Mouse (Mus musculus) splenic B cell, adult 2 months (primary cell): ENCODE data around the gene Il33.
"Not testable (repeated sequence)": the region's sequence is repeated elsewhere in the genome, so short reads cannot be mapped to it uniquely, and the experiment has no call there.

Experiments
- DNase-seq: peaks from one replicate; pipeline ENCODE4 v3.0.0-alpha.2; 2011; ENCODE audit warnings: low read depth, low spot score
- H3K27me3 ChIP-seq: 2 replicates; pipeline ENCODE4 v1.6.1; 2012; ENCODE audit warnings: mild to moderate bottlenecking, low read length, moderate library complexity, mixed read lengths; ENCODE audit not compliant: control insufficient read depth, poor library complexity, insufficient read depth, severe bottlenecking
- H3K36me3 ChIP-seq: 2 replicates; pipeline ENCODE4 v1.6.1; 2012; ENCODE audit warnings: mild to moderate bottlenecking, low read length, moderate library complexity, mixed read lengths; ENCODE audit not compliant: control insufficient read depth, poor library complexity, insufficient read depth, severe bottlenecking

The Il33 gene

DNA sequence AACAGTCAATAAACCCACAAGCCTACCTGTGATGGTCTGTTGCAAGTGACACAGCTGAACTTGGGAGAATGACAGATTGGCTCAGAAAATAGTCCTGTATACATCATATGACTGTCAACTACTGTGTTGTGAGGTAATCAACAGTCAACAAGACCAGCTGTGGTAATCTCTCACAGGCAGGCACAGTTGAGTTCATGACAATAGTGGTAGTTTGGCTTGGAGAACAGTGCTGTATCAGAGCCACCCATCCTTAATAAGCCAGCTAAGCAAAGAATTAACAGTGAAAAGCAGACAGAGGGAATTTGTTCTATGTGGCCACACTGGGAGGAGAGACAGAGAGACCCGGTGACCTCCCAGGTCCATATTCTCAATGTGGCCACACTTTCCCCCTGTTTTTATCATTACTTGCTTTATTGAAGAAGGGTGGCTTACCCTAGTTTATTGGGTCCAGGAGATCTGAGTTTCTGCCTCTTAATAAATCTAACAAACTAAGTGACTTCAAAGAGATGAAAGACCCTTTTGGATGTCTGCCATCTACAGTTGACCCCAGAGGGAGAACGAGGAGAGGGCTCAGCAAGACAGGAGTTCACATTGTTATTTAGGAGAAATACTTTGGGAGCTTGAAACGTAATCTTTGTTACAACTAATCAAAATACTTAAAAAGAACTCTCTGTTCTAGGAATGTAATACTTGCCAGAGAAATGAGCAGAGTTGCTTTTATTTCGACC lies 22.4 kb upstream of the Il33 start:
- DNase-seq, result no peak
- H3K27me3 ChIP-seq, result no peaks in the 10 kb centered on the region
- H3K36me3 ChIP-seq, result no peaks in the 10 kb centered on the region

DNA sequence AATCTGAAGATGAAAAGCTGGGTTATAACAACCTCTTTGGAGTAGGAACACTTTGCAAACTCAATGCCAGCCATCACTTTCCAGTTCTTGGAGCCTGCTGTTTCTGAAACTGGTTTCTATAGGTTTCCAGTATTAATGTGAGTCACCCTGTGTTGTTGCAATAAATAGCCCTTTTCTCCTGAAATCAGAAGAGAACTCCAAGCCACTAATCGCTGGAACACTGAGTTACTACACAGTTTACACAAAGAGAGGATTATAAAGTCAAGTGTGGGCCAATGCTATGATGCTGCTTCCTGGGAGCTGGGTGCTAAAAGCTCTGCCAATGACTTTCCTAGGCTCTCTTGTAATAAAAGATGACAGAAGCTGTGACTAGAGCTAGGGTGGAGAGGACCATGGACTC lies 19.0 kb upstream of the Il33 start:
- no peak for DNase-seq
- no peaks in the 10 kb centered on the region for H3K36me3 ChIP-seq
- no peaks in the 10 kb centered on the region for H3K27me3 ChIP-seq

DNA sequence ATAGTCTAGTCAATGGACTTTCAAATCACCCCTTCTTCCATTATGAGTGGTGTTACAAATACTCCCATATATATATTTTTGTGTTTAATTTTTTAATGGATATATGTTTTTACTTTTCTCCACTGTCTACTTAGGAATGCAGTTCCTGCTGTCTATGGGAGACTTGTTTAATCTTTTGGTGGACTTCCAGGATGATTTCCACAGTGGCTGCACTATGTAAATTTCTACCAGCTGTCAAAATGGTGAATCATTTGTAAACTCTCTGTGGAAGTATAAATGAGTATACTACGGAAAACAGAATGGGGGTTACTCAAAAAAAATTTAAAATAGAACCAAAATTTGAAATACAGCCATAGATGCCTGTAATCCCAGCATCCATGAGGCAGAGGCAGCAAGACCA lies 15.7 kb upstream of the Il33 start:
- no peak for DNase-seq
- H3K27me3 ChIP-seq, result no peaks in the 10 kb centered on the region
- H3K36me3 ChIP-seq, result no peaks in the 10 kb centered on the region

DNA sequence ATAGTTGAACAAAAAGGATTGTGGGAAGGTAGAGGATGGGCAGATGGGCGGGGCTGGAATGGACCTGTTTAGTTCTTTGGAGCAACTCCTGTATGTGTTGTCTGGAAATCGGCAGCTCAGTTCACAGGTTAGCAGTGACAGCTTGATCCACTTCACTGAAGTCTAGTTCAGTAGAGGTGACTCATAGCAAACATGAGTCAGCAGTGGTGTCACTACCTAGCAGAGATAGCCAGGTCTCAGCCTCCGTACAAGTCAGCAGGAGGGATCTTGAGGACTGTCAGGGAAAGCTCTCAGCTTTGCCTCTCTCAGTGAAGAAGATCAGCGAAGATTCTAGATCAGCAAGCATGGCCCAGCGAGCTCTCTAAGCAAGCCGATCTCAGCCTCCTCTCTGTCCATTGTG lies 13.0 kb upstream of the Il33 start:
- no peaks in the 10 kb centered on the region for H3K27me3 ChIP-seq
- no peak for DNase-seq
- H3K36me3 ChIP-seq, result no peaks in the 10 kb centered on the region

DNA sequence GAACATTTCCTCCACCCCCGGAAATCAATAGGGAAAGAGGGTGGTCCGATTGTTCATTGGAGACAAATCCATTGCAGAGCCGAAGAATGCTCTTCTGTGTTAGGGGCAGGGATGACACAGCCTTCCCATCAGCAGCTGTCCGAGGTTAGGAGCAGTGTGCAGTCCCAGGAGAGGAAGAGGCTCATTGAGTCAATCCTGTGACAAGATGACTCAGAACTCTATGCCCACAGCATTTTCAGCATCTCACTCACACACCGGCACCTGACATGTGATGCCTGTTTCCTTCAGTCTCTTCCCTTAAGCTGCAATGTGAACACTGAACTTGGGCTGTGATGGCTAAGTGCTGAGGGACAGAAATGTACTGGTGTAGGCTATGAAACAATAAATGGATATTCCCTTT lies 7.5 kb upstream of the Il33 start:
- DNase-seq, result no peak
- Histone ChIP-seq H3K27me3 (no peaks in the 10 kb centered on the region), H3K36me3 (no peaks in the 10 kb centered on the region)

DNA sequence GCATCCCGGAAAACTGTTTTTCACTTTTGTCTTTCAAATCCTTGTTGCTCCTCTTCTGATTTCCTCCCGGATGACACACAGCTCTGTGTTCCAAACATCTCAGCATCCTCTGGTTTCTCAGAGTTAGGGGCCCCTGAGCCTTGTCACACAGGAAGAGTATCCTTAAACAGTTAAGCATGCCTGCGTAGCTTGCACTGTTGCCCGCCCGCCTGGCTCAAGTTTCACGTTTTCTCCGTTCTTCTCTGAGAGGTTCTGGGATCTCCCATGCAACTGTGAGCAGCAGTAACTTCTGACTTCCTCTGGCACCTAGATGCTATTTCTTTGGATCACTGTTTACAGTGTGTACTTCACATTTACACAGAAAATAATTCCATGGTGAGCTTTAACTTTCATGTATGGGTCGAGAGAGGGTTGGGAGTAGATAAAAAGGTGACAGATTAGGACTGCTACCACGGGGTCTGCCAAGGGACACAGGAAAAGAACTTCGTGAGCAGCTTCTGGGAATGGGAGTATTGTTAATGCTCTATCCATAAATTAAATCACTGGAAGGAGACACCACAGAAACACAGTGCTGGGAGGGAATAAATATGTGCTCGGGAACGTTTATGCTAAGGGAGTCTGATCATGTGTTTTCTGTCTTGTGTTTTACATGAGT lies 1.3 kb downstream of the Il33 start:
- no peak for DNase-seq
- no peaks in the 10 kb centered on the region for H3K36me3 ChIP-seq

DNA sequence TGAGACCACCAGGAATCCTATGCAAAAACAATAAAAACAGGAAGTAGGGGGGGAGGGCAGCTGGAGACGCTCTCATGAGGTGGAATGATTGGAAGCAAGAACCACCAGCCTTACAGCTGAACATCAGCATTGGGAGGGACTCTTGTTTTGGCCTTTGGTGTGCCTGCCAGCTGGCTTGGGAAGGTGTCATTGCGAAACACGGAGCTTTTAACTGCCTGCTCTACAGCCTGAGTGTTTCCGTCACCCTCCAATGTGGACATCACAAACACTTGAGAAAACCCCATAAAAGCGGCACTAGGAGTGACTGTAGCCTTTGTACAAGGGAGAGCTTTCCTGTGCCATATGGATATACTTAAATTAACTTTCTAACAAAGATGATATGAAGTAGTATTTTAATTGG lies 5.4 kb downstream of the Il33 start:
- DNase-seq, result no peak
- Histone ChIP-seq H3K27me3 (no peaks in the 10 kb centered on the region), H3K36me3 (no peaks in the 10 kb centered on the region)

More for the DNA sequence above, 1.3 kb downstream of the Il33 start:
- H3K27me3 ChIP-seq, result no peaks in the 10 kb centered on the region

DNA sequence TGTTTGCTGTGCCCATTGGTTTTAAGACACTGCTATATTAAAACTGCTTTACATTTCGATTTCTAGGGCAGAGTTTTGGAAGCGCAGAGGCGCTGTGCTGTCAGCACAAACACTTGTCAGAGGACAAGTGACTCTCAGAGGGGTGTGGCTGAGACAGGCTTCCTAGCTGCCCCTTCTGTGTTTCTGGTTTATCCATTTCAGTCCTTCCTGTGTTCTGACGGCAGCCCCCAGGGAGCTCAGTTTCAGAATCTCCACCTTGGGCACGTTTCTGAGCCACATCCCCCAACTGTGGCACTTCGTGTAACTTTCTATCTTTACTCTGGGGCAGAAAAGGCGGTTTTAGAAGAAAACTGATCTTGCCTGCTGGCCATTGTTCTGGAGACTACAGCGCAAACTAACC lies 12.5 kb downstream of the Il33 start:
- peak; percentile 30 for DNase-seq
- no peaks in the 10 kb centered on the region for H3K36me3 ChIP-seq
- no peaks in the 10 kb centered on the region for H3K27me3 ChIP-seq

DNA sequence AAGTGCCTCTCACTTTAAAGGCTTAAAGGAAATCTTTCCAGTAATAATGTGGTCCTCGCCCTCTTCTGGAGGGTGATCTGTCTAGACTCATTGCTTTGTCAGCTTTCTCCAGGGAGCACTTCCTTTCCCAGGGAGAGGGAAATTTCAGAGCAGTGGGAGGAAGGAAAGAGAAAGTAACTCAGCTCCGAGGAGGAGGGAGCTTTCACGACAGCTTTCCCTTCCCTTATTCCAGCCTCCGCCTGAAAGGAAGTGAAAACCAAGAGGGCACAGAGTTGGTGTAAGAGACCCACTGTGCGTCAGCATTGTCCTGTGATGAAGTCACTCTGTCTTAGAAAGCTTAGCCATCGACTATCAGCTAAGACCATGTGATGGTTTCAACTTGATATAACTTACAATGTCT lies 15.3 kb downstream of the Il33 start:
- Histone ChIP-seq H3K27me3 (no peaks in the 10 kb centered on the region), H3K36me3 (no peaks in the 10 kb centered on the region)
- DNase-seq, result peak; percentile 7

DNA sequence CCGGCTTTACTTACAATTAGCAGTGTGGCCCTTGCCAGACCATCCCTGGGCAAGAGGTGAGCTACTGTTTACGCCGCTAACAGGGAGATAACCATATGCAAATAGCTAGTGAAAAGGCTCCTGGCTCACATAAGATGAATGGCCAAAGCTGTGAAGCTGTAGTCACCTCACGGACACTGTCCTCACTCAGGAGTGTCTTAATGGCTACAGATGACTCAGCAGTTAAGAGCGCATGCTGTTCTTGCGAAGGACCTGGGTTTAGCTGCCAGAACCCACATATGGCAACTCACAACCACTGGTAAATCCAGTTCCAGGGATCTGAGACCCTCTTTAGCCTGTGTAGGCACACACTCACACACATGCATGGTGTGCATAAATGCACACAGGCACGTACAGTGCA lies 16.3 kb downstream of the Il33 start:
- H3K36me3 ChIP-seq, result no peaks in the 10 kb centered on the region
- no peaks in the 10 kb centered on the region for H3K27me3 ChIP-seq
- DNase-seq, result no peak

DNA sequence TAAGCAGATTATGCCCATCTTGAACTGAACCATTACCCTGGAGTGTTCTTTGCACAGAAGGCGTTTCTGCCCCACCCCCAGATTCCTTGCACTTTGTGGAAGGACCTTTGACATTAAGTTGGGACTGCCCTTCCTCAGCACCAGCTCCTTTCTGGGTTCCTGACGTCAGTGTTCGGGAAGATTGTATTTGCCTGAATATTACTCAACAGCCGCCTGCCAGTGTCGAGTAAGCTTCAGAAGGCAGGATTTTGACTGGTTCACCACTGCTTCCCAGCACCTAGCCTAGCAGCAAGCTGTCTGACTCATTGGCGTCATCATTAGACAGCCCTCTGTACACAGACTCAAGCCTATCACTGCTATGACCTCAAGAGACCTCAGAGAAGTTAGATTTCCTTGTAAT lies 17.4 kb downstream of the Il33 start:
- no peaks in the 10 kb centered on the region for H3K36me3 ChIP-seq
- H3K27me3 ChIP-seq, result no peaks in the 10 kb centered on the region
- no peak for DNase-seq

DNA sequence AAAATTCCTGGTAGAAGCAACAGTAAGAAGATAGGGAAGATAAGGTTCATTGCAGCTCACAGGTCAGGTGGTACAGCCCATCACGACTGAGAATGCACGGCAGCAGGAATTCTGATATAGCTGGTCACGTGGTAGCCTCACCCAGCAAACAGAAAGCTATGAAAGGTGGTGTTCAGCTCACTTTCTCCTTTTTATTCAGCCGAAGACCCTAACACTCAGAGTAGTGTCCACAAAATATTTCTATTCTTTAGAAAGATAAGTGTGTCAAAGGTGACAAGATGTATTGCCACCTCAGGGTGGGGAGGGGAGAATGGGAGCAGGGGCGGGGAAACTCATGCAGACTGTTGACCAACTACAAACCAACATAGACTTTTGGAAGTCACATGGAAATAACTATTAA lies 19.5 kb downstream of the Il33 start:
- Histone ChIP-seq H3K27me3 (no peaks in the 10 kb centered on the region), H3K36me3 (no peaks in the 10 kb centered on the region)
- DNase-seq, result no peak

DNA sequence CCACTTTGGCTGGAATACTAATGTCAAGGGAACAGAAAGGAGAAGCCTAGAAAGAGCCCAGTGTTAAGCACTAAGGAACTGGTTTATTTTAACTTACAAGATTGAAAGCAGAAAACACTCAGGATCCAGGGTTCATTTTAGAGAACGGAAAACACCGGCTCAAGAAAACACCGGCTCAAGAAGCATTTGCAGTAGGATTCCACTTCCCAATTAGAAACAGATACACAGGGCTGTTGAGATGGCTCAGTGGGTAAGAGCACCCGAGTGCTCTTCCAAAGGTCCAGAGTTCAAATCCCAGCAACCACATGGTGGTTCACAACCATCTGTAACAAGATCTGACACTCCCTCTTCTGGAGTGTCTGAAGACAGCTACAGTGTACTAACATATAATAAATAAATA lies 20.0 kb downstream of the Il33 start:
- H3K27me3 ChIP-seq, H3K36me3 ChIP-seq, DNase-seq: not testable (repeated sequence)

DNA sequence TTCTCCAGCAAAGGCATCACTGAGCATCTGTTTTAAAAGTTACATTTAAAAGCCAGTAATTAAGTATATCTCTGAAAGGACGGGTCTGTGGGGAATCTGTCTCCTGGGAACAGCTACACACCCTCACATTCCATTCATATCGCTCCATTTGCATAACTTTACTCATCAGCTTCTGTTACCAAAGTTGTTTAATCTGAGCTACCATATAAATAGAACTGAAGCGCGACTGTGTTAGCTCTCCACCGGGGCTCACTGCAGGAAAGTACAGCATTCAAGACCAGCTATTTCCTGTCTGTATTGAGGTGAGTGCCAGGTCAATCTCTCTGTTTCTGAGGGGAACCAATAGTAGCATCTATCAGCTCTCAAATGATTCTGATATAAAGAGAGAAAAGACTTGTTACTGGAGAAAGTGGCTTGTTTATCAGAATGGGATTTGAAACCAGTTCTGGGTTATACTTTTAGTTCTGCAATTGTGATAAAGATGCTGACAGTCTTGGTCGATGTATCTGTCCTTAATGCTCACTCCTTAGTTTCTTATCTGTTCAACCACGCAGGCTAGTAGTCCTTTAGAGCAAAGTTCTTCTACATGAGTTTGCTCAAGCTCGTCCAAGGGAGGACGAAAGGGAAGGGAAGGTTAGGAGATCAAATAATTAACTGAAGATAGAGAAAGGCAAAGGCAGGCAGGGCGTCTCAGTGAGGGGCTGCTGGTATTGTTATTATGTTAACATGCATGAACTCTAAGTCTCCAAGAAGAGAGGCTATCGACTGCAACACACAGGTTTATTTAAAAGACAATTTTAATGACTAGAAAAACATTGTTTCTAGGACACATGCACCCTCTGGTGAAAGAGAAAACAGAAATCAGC lies 20.9 kb downstream of the Il33 start:
- Histone ChIP-seq H3K36me3 (no peaks in the 10 kb centered on the region), H3K27me3 (no peaks in the 10 kb centered on the region)
- DNase-seq, result peak; percentile 8

DNA sequence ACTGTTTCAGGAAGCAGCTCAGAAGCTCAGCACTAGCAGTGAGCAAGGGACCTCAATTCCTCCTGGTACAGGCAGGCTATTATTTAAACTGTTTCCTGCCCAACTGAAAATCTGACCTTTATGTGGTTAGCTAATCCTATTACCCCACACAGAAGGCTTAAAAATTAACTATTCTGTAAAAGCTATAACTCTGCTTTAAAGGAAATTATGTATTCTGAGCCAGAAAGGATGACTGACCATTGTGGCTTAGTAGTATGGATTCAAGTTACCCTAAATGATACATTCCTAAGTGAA lies 21.5 kb downstream of the Il33 start:
- DNase-seq, result no peak
- Histone ChIP-seq H3K36me3 (no peaks in the 10 kb centered on the region), H3K27me3 (no peaks in the 10 kb centered on the region)
